Mouse (Mus musculus): ENCODE measurements at regions not wholly inside any gene's neighbourhood (a gene's known extent, or its start where the extent isn't known, plus 50 kb on each side); places are given as distances from the start of the nearest gene placed in this dataset.
A peak's percentile ranks its signal among the peaks of the same experiment; 100 is the strongest.

DNA sequence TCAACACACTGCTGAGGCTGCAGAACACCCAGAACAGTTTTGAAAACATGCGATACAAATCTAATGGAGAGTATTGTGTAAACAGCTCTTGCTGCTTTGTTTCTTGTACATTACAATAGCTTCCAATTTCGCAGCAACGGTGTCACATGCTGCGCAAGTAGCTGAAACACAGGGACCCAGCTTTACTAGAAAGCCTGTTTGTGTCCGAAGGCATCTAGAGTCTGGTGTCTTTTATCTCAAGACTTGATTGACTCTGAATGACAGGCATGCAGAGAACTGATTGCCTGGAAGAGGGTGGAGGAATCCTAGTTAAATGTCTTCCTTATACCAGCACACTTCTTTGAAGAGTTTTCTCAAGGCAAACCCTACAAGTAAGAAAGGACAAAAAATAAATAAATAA, 66.1 kb upstream of the Fgf10 start:
- Histone ChIP-seq H3K4me1 (no peaks in the 10 kb centered on the region), H3K9me3 (replicated peaks) (no peaks in the 10 kb centered on the region), H3K4me3 (replicated peaks) (no peak overlapping the region), H3K9ac (replicated peaks) (no peak overlapping the region), H3K4me2 (no peak overlapping the region), H3K27me3 (replicated peaks) (no peaks in the 10 kb centered on the region), H3K36me3 (no peaks in the 10 kb centered on the region), H3K27ac (replicated peaks) (no peak overlapping the region)
- no peak for ATAC-seq (ENCODE audit: low FRiP score)
- 72% methylated on average over 5 of the region's 5 CpGs for WGBS

- H3K27ac ChIP-seq (replicated peaks): no peak overlapping the region
- H3K9me3 ChIP-seq (replicated peaks): no peaks in the 10 kb centered on the region
- H3K4me3 ChIP-seq (replicated peaks): no peak overlapping the region
- no peaks in the 10 kb centered on the region for H3K27me3 ChIP-seq (replicated peaks)
- no peak overlapping the region for H3K4me2 ChIP-seq
- no peaks in the 10 kb centered on the region for H3K4me1 ChIP-seq
- ATAC-seq (ENCODE audit: low FRiP score): no peak
- no peak overlapping the region for H3K9ac ChIP-seq (replicated peaks)
- WGBS: 78% methylated on average over 5 of the region's 5 CpGs
- no peaks in the 10 kb centered on the region for H3K36me3 ChIP-seq
Measured at GRCm38 (mm10) chr13:118596856-118597255, 72.7 kb upstream of the Fgf10 start.

DNA sequence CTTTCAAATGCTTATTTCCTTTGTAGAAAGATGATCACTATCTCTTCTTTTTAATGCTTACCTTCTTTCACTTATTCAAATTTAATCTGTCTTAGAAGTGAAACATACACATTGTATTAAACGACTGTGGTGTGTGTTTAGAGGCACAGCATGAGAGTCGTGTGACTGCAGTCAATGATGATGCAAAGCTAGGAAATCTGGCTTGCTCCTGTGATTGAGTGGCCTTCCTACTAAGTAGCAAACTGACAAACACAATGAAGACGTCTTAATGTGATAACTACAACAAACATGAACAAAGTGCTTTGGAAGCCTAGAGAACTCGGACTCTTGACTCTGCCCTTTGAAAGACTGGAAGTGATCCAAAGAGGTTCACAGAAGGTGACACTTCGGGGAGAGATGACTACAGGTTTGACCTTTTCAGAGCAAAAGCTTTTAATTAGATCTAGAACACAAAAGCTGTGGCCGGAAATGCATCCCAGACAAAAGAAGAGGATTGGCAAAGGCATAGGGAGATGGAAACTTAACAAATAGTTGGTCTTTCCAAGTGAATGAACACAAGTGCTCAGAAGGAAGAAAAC, 73.3 kb upstream of the Fgf10 start:
- Histone ChIP-seq H3K36me3 (no peaks in the 10 kb centered on the region), H3K27ac (replicated peaks) (no peak overlapping the region), H3K9me3 (replicated peaks) (no peaks in the 10 kb centered on the region), H3K4me3 (replicated peaks) (no peak overlapping the region), H3K4me1 (no peaks in the 10 kb centered on the region), H3K9ac (replicated peaks) (no peak overlapping the region), H3K4me2 (no peak overlapping the region), H3K27me3 (replicated peaks) (no peaks in the 10 kb centered on the region)
- no peak for ATAC-seq (ENCODE audit: low FRiP score)
- WGBS: 72% methylated on average over 6 of the region's 6 CpGs

GRCm38 (mm10) chr13:118592074-118592473, 77.5 kb upstream of the Fgf10 start:
- no peaks in the 10 kb centered on the region for H3K9me3 ChIP-seq (replicated peaks)
- H3K27ac ChIP-seq (replicated peaks): no peak overlapping the region
- WGBS: 85% methylated on average over 4 of the region's 4 CpGs
- no peak overlapping the region for H3K4me2 ChIP-seq
- H3K4me1 ChIP-seq: no peaks in the 10 kb centered on the region
- no peak overlapping the region for H3K9ac ChIP-seq (replicated peaks)
- no peak overlapping the region for H3K4me3 ChIP-seq (replicated peaks)
- H3K27me3 ChIP-seq (replicated peaks): no peaks in the 10 kb centered on the region
- H3K36me3 ChIP-seq: no peaks in the 10 kb centered on the region
- ATAC-seq (ENCODE audit: low FRiP score): no peak

- no peaks in the 10 kb centered on the region for H3K27me3 ChIP-seq (replicated peaks)
- 77% methylated on average over 1 of the region's 1 CpGs for WGBS
- H3K4me2 ChIP-seq: no peak overlapping the region
- no peaks in the 10 kb centered on the region for H3K36me3 ChIP-seq
- no peak overlapping the region for H3K4me3 ChIP-seq (replicated peaks)
- no peak overlapping the region for H3K27ac ChIP-seq (replicated peaks)
- ATAC-seq (ENCODE audit: low FRiP score): no peak
- no peaks in the 10 kb centered on the region for H3K9me3 ChIP-seq (replicated peaks)
- no peak overlapping the region for H3K9ac ChIP-seq (replicated peaks)
- no peaks in the 10 kb centered on the region for H3K4me1 ChIP-seq
Measured at GRCm38 (mm10) chr13:118572555-118572954, 97.0 kb upstream of the Fgf10 start.

- no peaks in the 10 kb centered on the region for H3K4me1 ChIP-seq
- no peak overlapping the region for H3K9ac ChIP-seq (replicated peaks)
- no peak for ATAC-seq (ENCODE audit: low FRiP score)
- H3K27ac ChIP-seq (replicated peaks): no peak overlapping the region
- no peaks in the 10 kb centered on the region for H3K27me3 ChIP-seq (replicated peaks)
- no peak overlapping the region for H3K4me2 ChIP-seq
- H3K4me3 ChIP-seq (replicated peaks): no peak overlapping the region
- H3K36me3 ChIP-seq: no peaks in the 10 kb centered on the region
- no peaks in the 10 kb centered on the region for H3K9me3 ChIP-seq (replicated peaks)
Measured at GRCm38 (mm10) chr13:118565219-118565833, 104.3 kb upstream of the Fgf10 start.

- 90% methylated on average over 2 of the region's 2 CpGs for WGBS
Measured at GRCm38 (mm10) chr13:118558966-118559365, 110.6 kb upstream of the Fgf10 start.

DNA sequence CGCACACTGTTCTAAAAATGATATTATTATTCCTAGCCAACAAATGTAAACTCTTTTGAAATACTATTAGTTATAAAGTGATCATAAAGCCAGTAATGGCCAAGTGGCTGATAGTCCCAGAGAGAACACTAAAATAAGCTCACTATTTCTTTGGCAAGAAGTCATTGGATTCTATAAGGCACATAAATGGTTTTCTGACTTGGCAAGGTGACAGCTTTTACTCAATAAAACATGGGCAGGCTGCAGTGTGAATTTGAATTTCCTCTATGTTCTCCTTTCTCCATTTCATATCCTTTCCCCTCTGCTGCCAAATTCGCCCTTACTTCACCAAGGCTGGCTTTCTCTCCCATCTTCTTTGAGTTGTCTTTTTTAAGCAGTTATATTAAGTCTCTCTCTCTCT, 117.6 kb upstream of the Fgf10 start:
- Histone ChIP-seq H3K4me3 (replicated peaks) (no peak overlapping the region), H3K4me2 (no peak overlapping the region), H3K9ac (replicated peaks) (no peak overlapping the region), H3K27me3 (replicated peaks) (no peaks in the 10 kb centered on the region), H3K36me3 (no peaks in the 10 kb centered on the region), H3K27ac (replicated peaks) (no peak overlapping the region), H3K9me3 (replicated peaks) (no peaks in the 10 kb centered on the region), H3K4me1 (no peaks in the 10 kb centered on the region)
- peak; percentile 57 for ATAC-seq (ENCODE audit: low FRiP score)
- 59% methylated on average over 2 of the region's 2 CpGs for WGBS

More at GRCm38 (mm10) chr13:118558966-118559365, 110.6 kb upstream of the Fgf10 start:
- Histone ChIP-seq H3K9me3 (replicated peaks) (no peaks in the 10 kb centered on the region), H3K27me3 (replicated peaks) (no peaks in the 10 kb centered on the region), H3K36me3 (no peaks in the 10 kb centered on the region), H3K9ac (replicated peaks) (no peak overlapping the region), H3K4me2 (no peak overlapping the region), H3K4me1 (no peaks in the 10 kb centered on the region), H3K27ac (replicated peaks) (no peak overlapping the region), H3K4me3 (replicated peaks) (no peak overlapping the region)
- no peak; the same call in 1 of the 2 replicates for ATAC-seq (ENCODE audit: low FRiP score)

GRCm38 (mm10) chr13:118538742-118539141, 130.8 kb upstream of the Fgf10 start:
- H3K27ac ChIP-seq (replicated peaks): no peak overlapping the region
- no peaks in the 10 kb centered on the region for H3K27me3 ChIP-seq (replicated peaks)
- H3K36me3 ChIP-seq: no peaks in the 10 kb centered on the region
- H3K9ac ChIP-seq (replicated peaks): no peak overlapping the region
- 44% methylated on average over 2 of the region's 2 CpGs for WGBS
- H3K4me1 ChIP-seq: no peaks in the 10 kb centered on the region
- no peak overlapping the region for H3K4me2 ChIP-seq
- no peak overlapping the region for H3K4me3 ChIP-seq (replicated peaks)
- H3K9me3 ChIP-seq (replicated peaks): no peaks in the 10 kb centered on the region
- no peak for ATAC-seq (ENCODE audit: low FRiP score)

DNA sequence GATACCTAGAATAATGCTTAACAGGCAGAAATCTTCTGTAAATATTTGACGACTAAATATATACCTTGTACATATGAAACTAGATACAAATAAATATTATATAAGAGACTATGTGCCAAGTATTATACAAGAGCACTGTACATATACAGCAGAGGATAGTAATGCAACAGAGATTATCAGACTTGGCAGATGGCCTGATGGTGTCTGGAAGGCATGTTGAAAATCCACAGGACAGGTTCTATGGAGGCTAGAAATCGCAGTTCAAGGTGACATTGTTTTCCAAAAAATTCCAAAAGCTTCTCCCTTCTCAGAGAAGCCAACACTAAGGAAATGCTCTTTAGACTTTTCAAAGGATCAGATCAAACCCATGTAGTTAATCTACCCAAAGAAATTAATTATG, 126.9 kb upstream of the Mrps30 start:
- H3K36me3 ChIP-seq: no peaks in the 10 kb centered on the region
- no peak for ATAC-seq (ENCODE audit: low FRiP score)

GRCm38 (mm10) chr13:118506136-118506535, 119.1 kb upstream of the Mrps30 start:
- no peak overlapping the region for H3K4me3 ChIP-seq (replicated peaks)
- H3K27ac ChIP-seq (replicated peaks): no peak overlapping the region
- no peaks in the 10 kb centered on the region for H3K9me3 ChIP-seq (replicated peaks)
- H3K9ac ChIP-seq (replicated peaks): no peak overlapping the region
- 60% methylated on average over 4 of the region's 4 CpGs for WGBS
- no peaks in the 10 kb centered on the region for H3K27me3 ChIP-seq (replicated peaks)
- ATAC-seq (ENCODE audit: low FRiP score): no peak
- no peak overlapping the region for H3K4me2 ChIP-seq
- H3K36me3 ChIP-seq: no peaks in the 10 kb centered on the region
- H3K4me1 ChIP-seq: no peaks in the 10 kb centered on the region

More for the DNA sequence above, 126.9 kb upstream of the Mrps30 start:
- Histone ChIP-seq H3K4me2 (no peak overlapping the region), H3K9me3 (replicated peaks) (no peaks in the 10 kb centered on the region), H3K27me3 (replicated peaks) (no peaks in the 10 kb centered on the region), H3K9ac (replicated peaks) (no peak overlapping the region), H3K27ac (replicated peaks) (no peak overlapping the region), H3K4me1 (no peaks in the 10 kb centered on the region), H3K4me3 (replicated peaks) (no peak overlapping the region)
- WGBS: 86% methylated on average over 2 of the region's 2 CpGs

DNA sequence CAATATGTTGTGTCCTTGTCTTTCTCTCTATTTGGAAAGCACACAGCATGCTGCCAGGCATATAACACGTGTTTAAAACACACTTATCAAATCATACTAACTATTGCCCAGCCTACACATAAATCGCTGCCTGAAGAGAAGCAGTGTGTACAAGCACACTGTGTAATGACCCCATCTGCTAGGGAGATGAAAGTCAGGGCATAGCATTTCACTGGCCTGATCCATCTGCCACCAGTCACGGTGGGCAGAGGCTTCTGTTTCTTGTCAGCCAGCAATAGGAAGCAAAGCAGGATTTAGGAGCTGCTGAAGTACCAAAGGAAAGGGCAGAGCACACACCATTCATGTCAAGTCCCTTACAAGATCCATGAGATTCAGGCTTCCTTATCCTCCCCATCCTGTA, 103.6 kb upstream of the Mrps30 start:
- WGBS: 34% methylated on average over 3 of the region's 3 CpGs
- no peaks in the 10 kb centered on the region for H3K4me1 ChIP-seq
- no peaks in the 10 kb centered on the region for H3K36me3 ChIP-seq
- no peak overlapping the region for H3K27ac ChIP-seq (replicated peaks)
- H3K9me3 ChIP-seq (replicated peaks): no peaks in the 10 kb centered on the region
- no peaks in the 10 kb centered on the region for H3K27me3 ChIP-seq (replicated peaks)
- H3K4me3 ChIP-seq (replicated peaks): no peak overlapping the region
- H3K4me2 ChIP-seq: no peak overlapping the region
- peak; percentile 63; the same call in 1 of the 2 replicates for ATAC-seq (ENCODE audit: low FRiP score)
- H3K9ac ChIP-seq (replicated peaks): no peak overlapping the region

Measured in neural tube, embryonic 15.5 days (tissue).